Mouse (Mus musculus): ENCODE results near the gene Shank3.

Gene Shank3

DNA sequence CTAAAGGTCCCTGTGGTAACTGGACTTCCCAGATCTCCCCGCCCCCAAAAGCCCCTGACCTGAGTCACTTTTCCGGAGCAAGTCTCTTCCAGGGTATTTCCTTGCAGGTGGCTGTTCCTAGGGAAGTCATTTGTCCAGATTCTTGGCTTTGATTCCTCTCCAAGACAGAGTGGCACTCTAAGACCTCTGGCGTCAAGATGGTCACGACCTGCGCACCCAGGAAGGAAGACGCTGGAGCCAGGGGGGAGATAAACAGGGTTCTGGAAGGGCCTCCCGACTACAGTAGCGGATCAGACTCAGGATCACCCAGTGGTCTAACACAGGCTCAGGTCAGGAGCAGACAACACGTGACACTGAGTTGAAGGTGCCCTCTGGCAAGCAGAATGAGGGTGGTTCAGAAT lies 22.3 kb upstream of the Shank3 start, which contains the start of gene Arsa:
Gene Arsa, minus strand, starts transcription at position 335 of the 401 bp plus-strand sequence.
- no peak for DNase-seq (ENCODE audit: low spot score)

DNA sequence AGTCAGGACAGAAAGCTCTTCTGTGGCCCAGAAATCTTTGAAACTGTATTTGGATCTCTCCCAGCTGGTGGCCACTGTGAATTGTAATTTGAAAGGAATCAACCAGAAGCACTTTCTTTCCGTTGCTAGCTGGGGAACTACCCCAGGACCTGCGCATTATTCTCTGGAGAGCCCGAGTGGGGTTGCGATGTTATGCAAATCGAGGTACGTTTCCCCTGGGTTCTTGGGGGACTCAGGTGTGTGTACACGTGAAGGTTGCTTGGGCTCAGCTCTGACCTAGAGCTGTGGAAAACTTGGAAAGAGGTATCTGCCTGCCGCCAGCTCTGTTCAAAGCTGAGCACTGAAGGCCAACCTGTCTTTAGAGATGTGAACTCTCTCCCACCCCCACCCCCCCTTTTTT lies 21.6 kb upstream of the Shank3 start:
- no peak for DNase-seq (ENCODE audit: low spot score)

DNA sequence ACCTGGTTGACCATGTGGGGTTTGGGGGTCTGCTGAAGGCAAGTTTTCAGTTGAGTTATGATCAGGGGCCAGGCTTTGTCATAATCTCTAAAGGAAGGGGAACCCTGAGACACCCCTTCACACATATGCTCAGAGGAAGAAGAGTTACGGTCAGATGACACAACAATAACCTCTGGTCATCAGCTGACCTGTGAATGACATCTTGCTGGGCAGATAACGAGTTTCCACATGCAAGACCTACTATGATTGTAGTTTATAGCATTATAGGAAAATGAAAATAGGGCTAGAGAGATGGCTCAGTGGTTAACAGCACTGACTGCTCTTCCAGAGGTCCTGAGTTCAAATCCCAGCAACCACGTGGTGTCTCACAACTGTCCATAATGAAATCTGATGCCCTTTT lies 20.8 kb upstream of the Shank3 start:
- no peak for DNase-seq (ENCODE audit: low spot score)

DNA sequence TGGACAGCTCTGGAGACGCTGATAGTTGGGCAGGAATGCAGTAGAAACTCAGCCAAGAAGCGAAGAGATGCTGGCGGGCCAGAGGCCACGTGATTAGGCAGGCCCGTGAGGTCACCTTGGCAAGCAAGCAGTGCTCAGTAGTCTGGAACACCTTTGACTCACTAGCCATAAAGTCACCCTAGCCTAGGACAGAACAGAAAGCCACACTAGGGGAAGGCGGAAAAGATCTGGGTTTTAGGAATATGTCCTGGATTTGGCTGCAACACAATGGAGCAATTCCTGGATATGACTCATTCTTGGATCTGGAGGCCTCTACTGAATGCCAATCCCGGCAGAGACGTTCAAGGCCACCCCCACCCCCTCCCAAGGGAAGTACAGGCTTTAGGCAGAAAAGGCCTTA lies 18.8 kb upstream of the Shank3 start:
- DNase-seq (ENCODE audit: low spot score), result no peak

DNA sequence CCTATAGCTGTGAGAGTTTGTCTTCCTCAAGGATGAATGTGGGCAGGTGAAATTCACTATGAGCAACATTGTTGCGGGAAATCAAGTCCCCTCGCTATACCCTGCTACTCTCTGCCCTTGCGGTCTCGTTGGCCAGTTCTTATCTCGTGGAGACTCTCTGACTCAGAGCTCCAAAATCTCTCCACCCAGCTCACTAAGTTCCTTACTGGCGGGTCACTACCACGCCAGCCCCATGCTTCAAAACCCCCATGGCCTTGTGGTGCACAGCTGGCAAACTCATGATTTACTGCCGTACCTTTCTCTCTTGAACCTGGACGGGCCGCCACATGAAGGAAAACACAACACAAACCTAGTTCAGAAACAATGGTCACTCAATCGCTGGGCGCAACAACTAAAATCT lies 11.2 kb upstream of the Shank3 start:
- DNase-seq (ENCODE audit: low spot score), result no peak

DNA sequence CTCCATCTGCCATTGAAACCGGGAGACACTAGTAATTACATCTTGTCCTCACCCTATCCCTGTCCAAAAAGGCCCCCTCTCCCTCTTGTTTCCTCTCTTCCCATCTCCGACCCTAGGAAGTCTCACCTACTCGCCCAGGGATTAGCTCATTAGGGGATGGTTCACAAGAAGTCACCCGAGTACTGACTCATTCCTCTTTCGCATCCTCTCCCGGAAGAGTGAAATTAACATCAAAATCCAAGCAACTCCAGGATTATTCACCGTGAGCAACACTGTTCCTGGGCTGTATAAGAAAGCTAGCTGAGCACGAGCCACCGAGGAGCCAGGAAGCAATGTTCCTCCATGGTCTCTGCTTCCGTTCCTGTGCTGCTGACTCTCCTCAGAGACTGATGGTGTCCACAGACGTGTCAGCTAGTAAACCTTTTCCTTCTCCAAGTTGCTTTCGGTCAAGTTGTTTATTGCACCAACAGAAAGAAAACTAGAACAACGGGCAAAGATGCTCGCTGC lies 10.8 kb upstream of the Shank3 start:
- DNase-seq (ENCODE audit: low spot score), result no peak

DNA sequence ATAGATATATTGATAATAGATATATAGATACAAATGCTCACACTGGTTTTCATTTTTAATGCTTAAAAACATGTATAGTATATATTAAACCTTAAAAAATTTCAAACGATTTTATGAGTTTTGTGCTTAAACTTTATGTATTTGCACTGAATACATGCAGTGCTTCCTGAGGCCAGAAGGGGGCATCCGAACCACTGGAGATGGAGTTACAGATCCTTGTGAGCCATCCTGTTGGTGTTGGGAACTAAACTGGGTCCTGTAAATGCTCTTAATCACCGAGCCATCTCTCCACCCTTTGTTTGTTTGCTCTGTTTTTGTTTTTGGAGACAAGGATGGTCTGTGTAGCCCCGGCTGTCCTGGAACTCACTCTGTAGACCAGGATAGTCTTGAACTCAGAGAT lies 4.5 kb upstream of the Shank3 start:
- no peak for DNase-seq (ENCODE audit: low spot score)

DNA sequence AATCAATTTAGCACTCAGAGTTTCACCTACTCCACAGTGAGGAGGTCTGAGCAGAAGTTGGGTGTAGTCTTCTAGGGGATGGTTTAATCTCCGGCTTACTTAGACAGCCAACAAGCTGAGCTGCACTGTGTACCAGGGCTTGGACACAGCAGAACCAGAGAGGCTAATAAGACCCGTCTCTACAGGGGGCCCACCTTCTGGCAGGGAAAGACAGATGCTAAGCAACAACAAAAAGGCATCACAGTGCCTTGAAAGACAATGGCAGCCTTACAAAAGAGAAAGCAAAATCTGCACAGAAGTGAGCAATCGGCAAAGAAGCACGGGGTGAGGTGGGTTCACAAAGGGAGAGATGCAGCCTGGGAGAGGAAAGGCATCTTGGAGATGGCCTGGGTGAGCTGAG lies 3.3 kb upstream of the Shank3 start:
- DNase-seq (ENCODE audit: low spot score), result no peak

DNA sequence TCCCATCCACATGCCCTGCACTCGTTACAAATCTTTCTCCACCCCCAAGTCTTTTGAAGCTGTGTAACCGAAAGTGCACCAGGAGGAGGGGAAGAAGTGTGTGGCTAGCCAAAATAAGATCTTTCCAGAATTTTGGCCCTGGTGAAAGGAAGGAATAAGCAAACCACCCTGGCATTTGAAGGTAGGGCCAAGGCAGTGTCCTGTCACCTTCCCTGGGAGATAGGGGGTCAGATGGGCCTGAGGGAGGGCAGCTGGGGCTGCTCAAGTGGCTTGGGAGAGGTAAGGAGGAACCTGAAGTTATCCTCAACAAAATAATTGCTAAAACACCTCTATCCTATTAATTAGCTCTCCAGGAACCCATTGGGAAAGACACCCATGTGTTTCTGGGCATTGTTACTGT lies 2.6 kb upstream of the Shank3 start:
- no peak for DNase-seq (ENCODE audit: low spot score)

DNA sequence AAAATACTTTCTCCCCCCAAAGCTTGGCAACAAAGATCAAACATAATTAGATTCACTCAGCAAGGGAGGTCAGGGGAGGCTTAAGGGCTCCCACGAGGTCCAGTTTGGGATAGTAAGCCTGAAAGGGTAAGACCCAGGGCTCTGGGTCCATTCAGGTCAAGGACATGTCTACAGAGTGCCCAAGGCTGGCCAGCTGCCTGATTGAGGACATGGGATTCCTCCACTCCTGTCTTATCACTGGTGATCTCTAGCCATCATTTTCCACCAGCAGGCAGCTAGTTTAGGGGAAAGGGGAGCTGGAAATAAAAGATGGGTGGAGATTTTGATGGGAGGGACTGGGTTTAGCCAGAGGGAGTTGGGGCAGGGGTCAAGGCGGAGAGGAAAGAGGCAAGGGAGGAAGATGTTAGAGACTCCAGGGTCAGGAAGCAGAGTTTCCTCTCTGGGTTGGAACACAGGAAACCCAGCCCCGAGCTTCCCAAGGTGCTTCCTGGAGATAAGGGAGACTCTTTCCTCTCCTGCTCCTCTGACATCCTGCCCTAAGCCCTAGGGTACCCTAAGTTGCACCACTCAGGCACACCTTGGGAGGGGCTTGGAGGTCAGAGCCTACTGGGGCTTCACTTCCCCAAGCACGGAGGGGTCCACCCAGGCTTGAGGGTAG lies 1.9 kb upstream of the Shank3 start:
- DNase-seq (ENCODE audit: low spot score), result no peak

DNA sequence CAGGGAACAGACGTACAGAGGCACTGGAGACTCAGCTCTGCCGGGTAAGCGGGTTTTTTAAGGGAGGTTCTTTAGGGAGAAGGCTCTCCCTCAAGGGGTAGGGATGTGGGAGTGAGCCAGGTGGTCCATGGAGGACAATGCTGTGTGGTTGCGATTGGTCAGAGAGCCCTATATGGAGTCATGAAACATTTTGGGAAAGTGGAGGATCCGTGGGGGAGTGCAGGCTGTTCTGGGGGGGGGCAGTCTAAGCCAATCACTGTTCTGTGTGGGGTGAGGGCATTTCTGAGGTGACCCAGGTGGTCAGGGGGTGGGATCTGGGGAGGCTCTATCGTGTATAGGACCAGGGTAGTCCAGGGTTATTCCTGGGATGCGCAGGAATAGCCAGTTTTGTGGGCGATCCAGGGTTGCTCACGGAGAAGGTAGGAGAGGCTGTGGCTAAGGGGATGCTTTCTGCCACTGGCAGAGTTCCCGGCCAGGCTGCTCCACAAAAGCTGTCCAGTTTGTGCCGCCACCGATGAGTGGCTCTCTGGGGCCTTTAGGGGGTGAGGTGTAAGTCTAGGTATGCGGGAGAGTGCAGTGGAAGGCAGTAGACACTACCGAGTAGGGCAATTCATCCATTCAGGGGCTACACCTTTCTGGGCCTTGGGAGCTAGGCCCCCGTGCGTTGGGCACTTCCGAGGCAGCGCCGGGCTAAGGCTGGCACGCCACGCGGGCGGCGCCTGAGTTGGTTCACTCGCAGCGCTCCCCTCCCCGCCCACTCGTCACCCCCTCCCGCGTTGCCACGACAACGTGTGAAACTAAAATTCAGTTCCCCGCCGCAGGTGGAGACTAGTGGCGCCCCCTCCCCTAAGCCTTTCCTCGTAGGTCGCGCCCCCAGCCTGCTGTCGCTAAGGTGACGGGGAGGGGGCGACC lies 1.1 kb upstream of the Shank3 start:
- peak; percentile 41 for DNase-seq (ENCODE audit: low spot score)

DNA sequence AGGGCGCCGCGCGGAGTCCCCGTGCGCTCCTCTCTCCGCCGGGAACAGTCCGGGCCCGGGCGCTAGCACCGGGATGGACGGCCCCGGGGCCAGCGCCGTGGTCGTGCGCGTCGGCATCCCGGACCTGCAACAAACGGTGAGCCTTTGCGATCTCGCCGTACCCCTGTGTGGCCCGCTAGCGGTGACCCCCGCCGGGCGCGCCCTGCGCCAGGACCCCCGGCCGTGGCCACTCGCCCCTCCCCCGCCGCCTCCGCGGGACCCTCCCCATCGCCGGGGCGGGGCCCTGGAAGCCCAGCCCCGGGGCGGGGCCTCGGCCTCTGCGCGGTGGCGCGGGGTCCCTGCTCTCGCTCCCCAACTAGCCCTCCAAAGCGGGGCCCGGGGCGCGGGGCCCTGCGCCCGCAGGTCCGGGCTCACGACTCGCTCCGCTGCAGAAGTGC lies 379 bp downstream of the Shank3 start:
- no peak for DNase-seq (ENCODE audit: low spot score)

DNA sequence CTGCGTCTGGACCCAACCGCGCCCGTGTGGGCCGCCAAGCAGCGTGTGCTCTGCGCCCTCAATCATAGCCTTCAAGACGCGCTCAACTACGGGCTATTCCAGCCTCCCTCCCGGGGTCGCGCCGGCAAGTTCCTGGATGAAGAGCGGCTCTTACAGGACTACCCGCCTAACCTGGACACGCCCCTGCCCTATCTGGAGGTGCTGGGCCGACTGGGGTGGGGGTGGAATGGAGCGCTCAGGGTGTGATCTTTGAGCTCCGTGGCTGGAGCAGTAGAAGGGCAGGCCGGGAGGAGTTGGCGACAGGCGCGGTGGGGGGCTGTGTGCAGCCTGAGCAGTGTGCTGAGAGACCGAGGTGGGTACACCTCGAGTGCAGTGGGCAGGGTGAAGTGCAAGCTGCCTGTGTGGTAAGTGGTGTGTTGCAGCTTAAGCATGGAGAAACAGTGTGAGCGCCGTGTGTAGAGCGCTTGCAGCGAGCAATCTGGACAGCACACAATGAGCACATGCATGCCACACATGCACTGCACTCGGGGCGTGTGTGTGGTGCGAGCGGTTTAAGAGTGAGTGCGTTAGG lies 883 bp downstream of the Shank3 start:
- DNase-seq (ENCODE audit: low spot score), result no peak

DNA sequence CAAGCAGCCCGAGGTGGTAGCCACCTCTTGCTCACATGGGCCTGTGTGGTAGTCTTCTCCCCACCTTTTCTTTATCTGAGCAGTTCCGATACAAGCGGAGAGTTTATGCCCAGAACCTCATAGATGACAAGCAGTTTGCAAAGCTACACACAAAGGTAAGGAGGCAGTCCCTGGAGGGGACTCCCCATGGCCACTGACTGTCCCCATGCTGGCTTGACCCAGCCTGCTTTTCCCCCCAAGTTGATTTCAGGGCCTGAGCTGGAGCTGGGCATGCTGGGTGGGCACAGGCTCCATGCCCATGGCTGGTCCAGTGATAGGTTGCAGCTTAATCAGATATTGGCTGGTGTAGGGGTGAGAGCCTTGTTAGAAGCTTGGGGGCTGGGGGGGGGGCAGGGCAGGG lies 1.9 kb downstream of the Shank3 start:
- no peak for DNase-seq (ENCODE audit: low spot score)

DNA sequence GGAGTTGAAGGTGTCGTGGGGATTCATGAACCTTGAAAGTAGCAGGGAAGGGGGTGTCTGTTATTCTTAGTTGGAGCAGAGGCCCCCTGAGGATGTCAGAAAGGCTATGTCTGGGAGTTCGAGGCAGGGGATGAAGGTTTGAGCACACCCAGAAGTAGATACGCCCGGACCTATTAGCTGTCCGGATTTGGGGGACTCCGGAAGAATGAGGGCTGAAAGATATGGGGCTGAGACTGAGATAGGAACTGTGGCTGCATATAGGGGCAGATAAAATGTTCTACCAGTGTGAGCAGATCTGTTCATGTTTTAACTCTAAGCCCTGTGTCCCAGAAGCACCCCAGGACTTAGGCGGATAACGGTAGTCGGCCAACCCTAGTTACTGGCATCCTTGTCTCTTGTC lies 5.4 kb downstream of the Shank3 start:
- DNase-seq (ENCODE audit: low spot score), result no peak

DNA sequence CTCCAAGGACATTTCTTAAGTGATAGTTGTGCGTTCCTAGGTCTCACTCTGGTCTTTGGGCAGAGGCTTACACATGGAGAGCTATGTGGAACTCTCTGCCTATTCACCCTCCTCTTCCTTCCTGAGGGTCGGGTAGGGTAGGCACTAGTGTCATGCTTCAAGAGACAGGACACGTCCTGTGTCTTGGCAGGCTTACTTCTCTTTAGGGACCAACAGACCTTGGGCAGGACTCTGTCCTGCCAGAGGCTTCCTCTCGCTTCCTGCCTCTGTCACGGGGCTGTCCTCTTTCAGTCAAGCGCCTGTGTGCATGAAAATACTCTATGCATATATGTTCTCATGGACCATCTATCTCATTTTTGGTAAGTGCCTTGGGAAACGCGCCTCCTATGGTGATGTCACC lies 8.3 kb downstream of the Shank3 start:
- no peak for DNase-seq (ENCODE audit: low spot score)

DNA sequence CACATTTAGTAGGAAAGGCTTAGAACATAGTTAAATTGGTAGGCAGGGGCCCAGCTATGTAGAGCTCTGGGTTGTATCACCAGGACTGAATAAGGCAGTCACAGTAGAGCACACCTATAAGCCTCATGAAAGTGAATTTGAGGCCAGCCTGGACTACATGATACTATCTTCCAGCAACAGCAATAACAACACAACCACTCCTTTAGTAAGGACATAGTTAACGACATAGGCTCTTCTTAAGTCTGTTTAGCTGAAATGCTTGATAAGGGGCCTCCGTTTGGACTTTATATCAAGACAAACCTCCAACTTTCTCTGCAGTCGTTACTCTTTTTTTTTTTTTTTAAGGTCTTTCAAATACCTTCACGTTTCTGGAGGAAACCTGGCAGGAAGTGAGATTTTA lies 13.3 kb downstream of the Shank3 start:
- DNase-seq (ENCODE audit: low spot score), result no peak

DNA sequence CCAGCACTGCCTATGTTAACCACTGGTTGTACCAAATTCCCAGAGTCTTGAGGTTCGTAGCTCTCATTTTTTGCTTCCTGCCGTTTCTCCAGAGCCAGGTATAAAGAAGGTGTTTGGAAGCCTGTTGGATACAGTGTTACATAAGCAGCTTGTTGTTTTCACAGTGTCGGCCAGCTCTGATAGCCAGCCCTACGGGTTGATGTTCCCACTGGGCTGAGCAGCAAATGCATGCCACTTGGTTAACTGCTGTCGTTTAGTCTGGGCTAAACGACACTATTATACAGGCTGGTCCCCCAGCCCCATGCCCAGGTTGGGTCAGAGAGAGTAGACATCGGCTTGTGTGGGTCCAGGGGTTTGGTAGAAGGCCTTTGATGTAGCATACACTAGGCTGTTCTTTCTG lies 22.5 kb downstream of the Shank3 start:
- no peak for DNase-seq (ENCODE audit: low spot score)

DNA sequence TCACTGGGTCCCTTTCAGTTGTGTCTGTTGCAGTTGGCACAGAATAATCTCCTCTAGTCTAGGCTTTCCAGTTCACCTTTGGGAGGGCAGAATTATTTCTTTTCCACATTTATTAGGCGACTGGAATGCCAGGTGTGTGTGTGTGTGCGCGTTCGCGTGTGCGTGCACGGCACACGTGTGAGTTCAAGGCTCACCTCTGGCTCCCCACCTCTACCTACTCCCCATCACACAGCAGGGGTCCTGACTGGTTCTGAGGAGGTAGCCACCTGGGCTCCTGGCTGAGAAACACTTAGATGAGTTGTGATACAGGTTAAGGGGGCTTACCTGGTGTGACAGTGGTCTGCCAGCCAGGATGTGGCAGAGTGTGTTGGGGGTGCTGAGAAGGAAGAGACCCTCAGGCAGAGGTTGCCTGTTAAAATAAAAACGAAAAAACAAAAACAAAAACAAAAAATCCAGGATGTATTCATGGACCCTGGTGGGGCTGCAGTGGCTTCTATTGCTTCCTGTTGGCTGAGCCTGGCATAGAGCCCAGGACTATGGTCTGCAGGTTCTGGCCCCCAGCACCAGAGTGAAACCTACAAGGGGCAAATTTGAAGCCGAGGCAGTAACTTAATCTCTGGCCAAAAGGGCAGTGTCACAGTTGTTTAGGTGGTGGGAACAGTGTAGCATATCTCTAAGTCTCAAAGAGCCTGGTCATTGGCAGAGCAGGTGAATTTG lies 23.3 kb downstream of the Shank3 start:
- DNase-seq (ENCODE audit: low spot score), result no peak

DNA sequence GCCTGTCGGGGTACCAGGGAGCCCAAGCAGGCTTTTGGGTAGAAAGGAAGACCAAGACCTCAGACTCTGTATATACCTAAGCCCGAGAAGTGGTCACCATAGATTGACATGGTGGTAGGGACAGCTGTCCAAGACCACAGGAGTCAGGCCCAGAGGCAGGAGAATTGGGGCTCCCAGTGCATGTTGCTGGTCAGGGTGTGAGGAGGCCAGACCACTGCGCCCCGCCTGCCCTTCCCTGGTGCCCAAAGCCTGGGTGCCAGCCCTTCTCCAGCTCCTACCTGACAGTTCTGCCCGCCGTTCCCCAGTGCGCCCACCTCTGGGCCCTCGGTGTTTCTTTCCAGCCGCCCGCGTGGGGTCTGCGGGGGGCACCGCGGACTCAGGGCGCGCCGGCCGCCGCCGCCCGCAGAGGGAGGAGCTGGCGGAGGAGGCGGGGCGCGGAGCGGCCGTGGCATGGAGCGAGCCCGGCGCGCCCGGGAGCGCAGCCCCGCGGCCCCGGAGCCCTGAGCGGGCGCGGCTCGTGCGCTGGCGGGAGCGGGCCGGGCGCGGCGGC lies 23.9 kb downstream of the Shank3 start:
- no peak for DNase-seq (ENCODE audit: low spot score)

DNA sequence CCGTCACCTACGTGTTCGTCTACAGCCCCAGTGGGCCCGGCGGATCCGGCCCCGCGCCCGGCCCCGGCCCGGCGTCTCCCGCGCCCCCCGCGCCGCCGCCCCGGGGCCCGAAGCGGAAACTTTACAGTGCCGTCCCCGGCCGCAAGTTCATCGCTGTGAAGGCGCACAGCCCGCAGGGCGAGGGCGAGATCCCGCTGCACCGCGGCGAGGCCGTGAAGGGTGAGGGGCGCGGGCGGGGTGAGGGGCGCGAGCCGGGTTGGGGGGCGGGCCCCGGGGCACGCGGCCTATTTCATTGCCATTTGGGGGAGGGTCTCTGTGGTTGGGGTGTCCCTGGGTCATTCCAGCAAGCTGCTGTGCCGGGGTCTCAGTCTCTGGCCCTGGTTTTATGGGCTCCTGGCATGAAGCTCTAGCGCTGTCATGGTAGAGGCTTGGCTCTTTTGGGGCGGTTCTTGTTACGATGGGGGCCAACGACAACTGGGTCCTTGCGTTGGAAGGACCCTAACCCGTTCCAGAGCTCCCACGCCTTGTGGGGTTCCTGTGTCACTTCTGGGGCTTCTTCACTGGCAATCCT lies 24.7 kb downstream of the Shank3 start:
- DNase-seq (ENCODE audit: low spot score), result no peak

Measured in layer of hippocampus, adult 9-10 months (tissue).